Mouse (Mus musculus) adrenal gland, adult (tissue): ENCODE measurements around the gene Tfr2.
A peak's percentile ranks its signal among the peaks of the same experiment; 100 is the strongest.

Source experiments
- DNase-seq, 2 experiments: peaks; one replicate each; pipeline ENCODE4 v3.0.0; 2022 to 2023; ENCODE audit warnings: low spot score in 1 of 2; ENCODE audit not compliant: inconsistent age in 2 of 2

The Tfr2 gene

GRCm38 (mm10) chr5:137580246-137580645, 10.6 kb downstream of the Tfr2 start:
- DNase-seq, result no peak

- no peak for DNase-seq
These were observed 13.1 kb downstream of the Tfr2 start for GRCm38 (mm10) chr5:137582702-137583101.

- DNase-seq, result peak in 1 of 2 experiments; percentile 46
These were observed 14.1 kb downstream of the Tfr2 start for GRCm38 (mm10) chr5:137583670-137584169.

GRCm38 (mm10) chr5:137584976-137585375, 15.3 kb downstream of the Tfr2 start:
- peak; percentile 76 to 92 for DNase-seq

GRCm38 (mm10) chr5:137590507-137590906, 20.9 kb downstream of the Tfr2 start:
- no peak for DNase-seq

- DNase-seq, result no peak
These were observed 26.3 kb downstream of the Tfr2 start for GRCm38 (mm10) chr5:137595921-137596320.

- peak in 1 of 2 experiments; percentile 58 for DNase-seq
These were observed 27.1 kb downstream of the Tfr2 start for GRCm38 (mm10) chr5:137596601-137597261.

GRCm38 (mm10) chr5:137597625-137598024, 28.0 kb downstream of the Tfr2 start:
- DNase-seq, result no peak

- DNase-seq, result no peak
These were observed 28.6 kb downstream of the Tfr2 start for GRCm38 (mm10) chr5:137598100-137598826.

- DNase-seq, result peak in 1 of 2 experiments; percentile 39
These were observed 30.0 kb downstream of the Tfr2 start for GRCm38 (mm10) chr5:137599600-137599999.

GRCm38 (mm10) chr5:137600281-137600618, 30.6 kb downstream of the Tfr2 start:
- DNase-seq, result no peak

GRCm38 (mm10) chr5:137600619-137601364, 31.2 kb downstream of the Tfr2 start, which contains the start of gene Mospd3:
Gene Mospd3, minus strand, starts transcription at chr5:137601058.
- peak; percentile 97 to 99 for DNase-seq

- DNase-seq, result peak; percentile 44 to 75
These were observed 31.7 kb downstream of the Tfr2 start for GRCm38 (mm10) chr5:137601365-137601729.

- peak in 1 of 2 experiments; percentile 33 for DNase-seq
These were observed 38.4 kb downstream of the Tfr2 start for GRCm38 (mm10) chr5:137607860-137608653.

GRCm38 (mm10) chr5:137608654-137609190, 39.1 kb downstream of the Tfr2 start:
- DNase-seq, result peak in 1 of 2 experiments; percentile 44

- peak in 1 of 2 experiments; percentile 76 for DNase-seq
These were observed 39.7 kb downstream of the Tfr2 start for GRCm38 (mm10) chr5:137609292-137609691.

- DNase-seq, result no peak
These were observed 40.4 kb downstream of the Tfr2 start for GRCm38 (mm10) chr5:137610056-137610455.

- peak; percentile 90 to 95 for DNase-seq
These were observed 41.1 kb downstream of the Tfr2 start for GRCm38 (mm10) chr5:137610548-137611244.

GRCm38 (mm10) chr5:137611245-137611602, 41.6 kb downstream of the Tfr2 start:
- DNase-seq, result peak; percentile 84 to 92

- peak in 1 of 2 experiments; percentile 65 for DNase-seq
These were observed 43.4 kb downstream of the Tfr2 start for GRCm38 (mm10) chr5:137613076-137613475.
